Mouse (Mus musculus) spleen, adult 2 months (tissue): ENCODE data around the gene Olfr153. TPM values are rescaled to one million over a fixed set of nuclear protein-coding genes. Genes with fewer than 3 reads are reported as not detected.
"Not testable (repeated sequence)": the region's sequence is repeated elsewhere in the genome, so short reads cannot be mapped to it uniquely, and the experiment has no call there.

Source experiments
- DNase-seq, 2 experiments: peaks; one replicate each; pipeline versions ENCODE4 v3.0.0 to v3.0.0-alpha.2; 2012 to 2021; ENCODE audit warnings: low spot score in 2 of 2, low read depth in 1 of 2
- H3K27ac ChIP-seq: fragments of 200-500 bp; 2 replicates; pipeline ENCODE4 v1.5.1; 2012; ENCODE audit warnings: low read length, inconsistent platforms; ENCODE audit not compliant: insufficient read depth
- H3K27me3 ChIP-seq: fragments of 200-500 bp; 2 replicates; pipeline ENCODE4 v1.6.1; 2012; ENCODE audit warnings: mild to moderate bottlenecking, moderate library complexity, low read length, inconsistent platforms; ENCODE audit not compliant: control insufficient read depth, insufficient read depth
- H3K36me3 ChIP-seq: fragments of 200-500 bp; 2 replicates; pipeline ENCODE4 v1.6.1; 2012; ENCODE audit warnings: mild to moderate bottlenecking, low read length, inconsistent platforms; ENCODE audit not compliant: control insufficient read depth, insufficient read depth
- H3K4me1 ChIP-seq: fragments of 200-500 bp; 2 replicates; pipeline ENCODE4 v1.6.1; 2011; ENCODE audit warnings: inconsistent platforms; ENCODE audit not compliant: control insufficient read depth, insufficient read depth, insufficient read length
- H3K4me3 ChIP-seq: fragments of 200-500 bp; 2 replicates; pipeline ENCODE4 v1.5.1; 2011; ENCODE audit warnings: mild to moderate bottlenecking, inconsistent platforms; ENCODE audit not compliant: insufficient read depth, insufficient read length; ENCODE audit errors: extremely low read depth
- CTCF ChIP-seq: fragments of 200-500 bp; IDR thresholded peaks from 2 replicates; pipeline ENCODE4 v1.5.1; 2011; ENCODE audit warnings: mild to moderate bottlenecking, inconsistent platforms; ENCODE audit not compliant: insufficient read depth, insufficient read length, insufficient replicate concordance; ENCODE audit errors: extremely low read depth
- POLR2A ChIP-seq: fragments of 200-500 bp; IDR thresholded peaks from 2 replicates; pipeline ENCODE4 v1.6.1; 2011; ENCODE audit warnings: low read depth, low read length, inconsistent platforms
- WGBS: fragments of 180-500 bp; shearing (Covaris S2); methylation state at CpG from one replicate; pipeline ENCODE4 v1.1.7; 2018; 5-methylcytosine and 5-hydroxymethylcytosine counted together
- polyA plus RNA-seq: library from polyadenylated mRNA; depleted of rRNA; stranded (reverse); fragments of >200 nt; gene quantifications from 2 replicates; pipeline ENCODE4 v1.2.3, GENCODE M21; 2012; rRNA removed

Gene Olfr153
- polyA plus RNA-seq = not detected in 2 replicates

DNA sequence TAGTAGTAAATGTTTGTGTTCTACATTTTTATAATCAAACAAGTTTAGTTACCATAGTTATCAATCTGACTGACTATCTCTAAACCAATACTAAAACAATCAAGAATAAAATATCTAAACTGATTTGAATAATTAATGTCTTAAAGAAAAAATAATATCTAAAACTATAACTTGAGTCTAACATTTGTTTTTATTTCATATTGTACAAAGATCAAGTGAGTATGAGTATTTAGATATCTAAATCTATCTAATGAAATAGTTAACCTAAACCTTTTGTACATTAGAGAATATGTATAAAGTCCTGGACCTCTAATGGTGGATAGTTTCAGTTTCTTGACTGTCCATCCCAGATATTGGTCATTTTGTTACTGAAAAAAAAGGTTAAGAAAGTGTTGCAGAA lies at the start of gene Olfr153:
Gene Olfr153 (plus strand): TSS at position 301 of the 400 bp plus-strand sequence.
- Histone ChIP-seq H3K27ac (no peak within 1 kb of the TSS), H3K27me3 (no peaks in the 10 kb centered on the region), H3K4me3 (no peak within 1 kb of the TSS), H3K4me1 (no peaks in the 10 kb centered on the region), H3K36me3 (no peaks in the 10 kb centered on the region)
- TF ChIP-seq POLR2A (no peak), CTCF (no peak)
- DNase-seq = no peak

DNA sequence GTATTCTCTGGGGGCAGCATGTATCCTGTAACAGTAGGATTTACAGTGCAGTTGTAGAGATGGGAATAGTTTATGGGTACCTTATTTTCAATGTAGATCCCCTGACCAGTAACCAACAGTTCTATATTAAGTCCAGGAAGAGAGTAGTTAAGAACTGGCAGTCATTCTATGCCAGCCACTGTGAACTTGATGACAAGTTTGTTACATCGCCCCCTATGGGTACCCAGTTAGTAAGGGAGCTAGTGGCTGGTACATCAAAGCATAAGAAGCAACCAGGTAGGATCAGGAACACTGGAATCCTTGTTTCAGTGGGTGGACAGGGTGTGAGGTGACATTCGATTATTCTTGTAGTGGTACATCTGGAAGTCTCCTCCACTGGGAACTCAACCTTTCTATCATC lies 49.3 kb upstream of the Olfr153 start:
- no peaks in the 10 kb centered on the region for H3K27me3 ChIP-seq
- H3K36me3 ChIP-seq = no peaks in the 10 kb centered on the region
- H3K27ac ChIP-seq = no peak overlapping the region
- no peak for TF ChIP-seq POLR2A
- H3K4me1 ChIP-seq = no peaks in the 10 kb centered on the region
- H3K4me3 ChIP-seq = no peak overlapping the region
- WGBS = 67% methylated on average over 2 of the region's 2 CpGs
- DNase-seq = no peak

DNA sequence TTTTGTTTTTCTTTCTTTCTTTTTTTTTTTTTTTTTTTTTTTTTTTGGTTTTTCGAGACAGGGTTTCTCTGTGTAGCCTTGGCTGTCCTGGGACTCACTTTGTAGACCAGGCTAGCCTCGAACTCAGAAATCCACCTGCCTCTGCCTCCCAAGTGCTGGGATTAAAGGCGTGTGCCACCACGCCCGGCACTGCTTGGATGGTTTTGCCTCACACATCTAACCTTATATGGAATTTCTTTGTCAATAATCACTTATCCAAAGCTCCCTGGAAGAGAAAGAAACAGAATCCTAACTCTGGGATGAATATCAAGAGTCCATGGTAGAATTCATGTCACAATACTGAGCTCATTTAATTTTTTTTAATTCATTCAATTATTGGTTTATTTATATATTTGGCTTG lies 34.6 kb upstream of the Olfr153 start, which contains the start of gene Pramel7:
Gene Pramel7 (minus strand): TSS at position 101 of the 400 bp plus-strand sequence.
- H3K4me3 ChIP-seq, H3K36me3 ChIP-seq, H3K4me1 ChIP-seq, DNase-seq, H3K27ac ChIP-seq, H3K27me3 ChIP-seq: not testable (repeated sequence)
- WGBS = 74% methylated on average over 4 of the region's 5 CpGs

DNA sequence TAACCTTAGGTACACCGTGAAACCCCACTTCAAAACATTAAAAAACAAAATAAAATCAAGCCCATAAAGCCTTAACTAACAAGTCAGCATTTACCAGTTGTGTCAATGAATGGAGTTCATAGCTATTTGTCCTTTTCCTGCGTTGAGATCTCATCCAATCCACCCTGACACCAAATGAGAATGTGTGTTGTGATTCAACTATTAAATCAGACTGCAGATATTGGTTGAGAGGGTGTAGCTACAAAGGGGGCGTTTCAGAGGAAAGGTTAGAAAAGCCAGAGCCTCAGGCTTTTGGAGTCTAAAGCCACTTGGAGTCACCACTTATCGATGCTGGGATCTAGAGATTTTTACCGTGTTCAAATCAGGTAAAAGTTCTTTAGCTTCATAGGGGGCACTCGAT lies 25.3 kb upstream of the Olfr153 start, which contains the start of gene Pramel6:
Gene Pramel6 (plus strand): TSS at position 301 of the 400 bp plus-strand sequence.
- no peak for DNase-seq
- Histone ChIP-seq H3K4me3 (no peak within 1 kb of the TSS), H3K36me3 (no peaks in the 10 kb centered on the region), H3K27ac (no peak within 1 kb of the TSS), H3K4me1 (no peaks in the 10 kb centered on the region), H3K27me3 (no peaks in the 10 kb centered on the region)
- WGBS = 83% methylated on average over 6 of the region's 6 CpGs
- no peak for TF ChIP-seq CTCF

DNA sequence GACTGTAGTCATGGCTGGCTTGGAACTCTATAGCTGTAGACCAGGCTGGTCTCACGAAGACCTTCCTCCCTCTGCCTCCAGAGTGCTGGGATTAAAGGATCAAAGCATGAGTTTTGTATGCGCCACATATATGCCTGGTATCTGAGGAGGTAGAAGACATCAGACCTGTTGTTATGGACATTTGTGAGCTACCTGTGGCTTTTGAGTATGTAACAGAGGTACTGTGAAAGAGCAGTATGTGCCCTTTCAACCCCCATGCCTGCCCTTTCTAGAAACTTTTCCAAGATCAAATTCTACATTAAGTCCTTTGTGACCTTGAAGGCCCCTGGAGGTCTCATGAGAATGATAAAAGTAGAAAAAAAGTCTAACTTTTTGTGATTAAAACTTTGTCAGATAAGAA lies 16.6 kb upstream of the Olfr153 start:
- WGBS = 83% methylated on average over 2 of the region's 2 CpGs
- no peaks in the 10 kb centered on the region for H3K27me3 ChIP-seq
- no peak overlapping the region for H3K4me3 ChIP-seq
- DNase-seq = no peak
- H3K36me3 ChIP-seq = no peaks in the 10 kb centered on the region
- no peak for TF ChIP-seq CTCF
- TF ChIP-seq POLR2A = no peak
- no peak overlapping the region for H3K27ac ChIP-seq
- no peaks in the 10 kb centered on the region for H3K4me1 ChIP-seq

DNA sequence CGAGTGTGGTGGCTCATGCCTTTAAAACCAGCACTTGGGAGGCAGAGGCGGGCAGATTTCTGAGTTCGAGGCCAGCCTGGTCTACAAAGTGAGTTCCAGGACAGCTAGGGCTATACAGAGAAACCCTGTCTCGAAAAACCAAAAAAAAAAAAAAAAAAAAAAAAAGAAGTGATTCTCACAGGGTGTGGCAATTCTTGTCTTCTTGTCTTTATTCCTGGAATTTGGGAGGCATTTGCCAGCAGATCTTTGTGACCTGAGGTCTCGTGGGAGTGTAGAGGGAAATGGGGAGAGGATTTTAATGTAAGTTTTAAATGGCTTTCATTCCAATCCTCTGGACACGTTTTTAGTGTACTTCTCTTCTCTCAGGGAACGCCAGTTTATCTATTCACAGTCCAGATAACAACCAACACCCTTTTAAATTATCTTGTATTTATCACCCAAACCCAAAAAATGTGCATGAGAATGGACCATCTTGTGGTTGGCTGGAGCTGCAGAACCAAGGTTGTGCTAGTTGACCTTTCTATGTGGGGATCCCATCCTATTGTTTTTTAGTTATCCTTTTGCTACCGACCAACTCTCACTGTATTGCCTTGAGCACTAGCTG lies 16.0 kb upstream of the Olfr153 start:
- Histone ChIP-seq H3K36me3 (no peaks in the 10 kb centered on the region), H3K27ac (no peak overlapping the region), H3K4me1 (no peaks in the 10 kb centered on the region), H3K4me3 (no peak overlapping the region), H3K27me3 (no peaks in the 10 kb centered on the region)
- DNase-seq = no peak
- no peak for TF ChIP-seq CTCF
- TF ChIP-seq POLR2A = no peak
- WGBS = 67% methylated on average over 8 of the region's 8 CpGs

DNA sequence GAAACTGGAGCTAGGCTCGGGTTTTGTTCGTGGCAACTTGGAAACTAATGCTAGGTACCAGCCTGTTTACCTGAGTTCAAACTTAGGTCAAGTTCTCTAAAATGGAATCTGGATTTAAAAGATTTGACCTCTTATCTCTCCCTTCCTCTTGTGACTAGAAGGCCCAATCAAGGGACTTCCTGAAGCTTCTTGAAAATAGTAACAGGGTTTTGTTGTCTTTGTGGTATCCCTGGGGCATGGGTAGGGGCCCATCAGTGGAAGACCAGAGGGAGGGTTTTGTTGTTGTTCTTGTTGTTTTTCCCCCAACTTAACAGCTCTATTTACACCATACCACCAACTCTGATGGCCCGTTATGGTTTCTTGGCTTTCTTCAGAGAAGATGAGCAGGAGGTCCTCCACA lies 15.0 kb upstream of the Olfr153 start:
- H3K36me3 ChIP-seq = no peaks in the 10 kb centered on the region
- H3K27me3 ChIP-seq = no peaks in the 10 kb centered on the region
- no peak for TF ChIP-seq CTCF
- no peak for TF ChIP-seq POLR2A
- H3K4me3 ChIP-seq = no peak overlapping the region
- no peak overlapping the region for H3K27ac ChIP-seq
- H3K4me1 ChIP-seq = no peaks in the 10 kb centered on the region
- no peak for DNase-seq
- 86% methylated on average over 3 of the region's 3 CpGs for WGBS
